ENCODE assay signal across 18 mouse cellular contexts in genomic region chr10:87652139-87652740, GRCm38 (mm10).
DNase-seq lines count a peak whose midpoint lies in the region; ATAC-seq and TF ChIP-seq lines count a peak whose summit lies in the region.
"Had no signal": no experiment of that assay in that cellular context is flagged by ENCODE, and none has a peak within 500 bp of the region (broad histone marks: within the 10 kb centered on the region; RNA-seq: fewer than 3 reads in every experiment).

No protein-coding gene starts in this region.

- no peaks in the 10 kb centered on the region for H3K36me3 ChIP-seq in hindbrain, embryonic 14.5 days (replicated peaks; ENCODE audit: control insufficient read depth, insufficient read depth)
- H3K36me3 ChIP-seq in hindbrain, embryonic 13.5 days: no peaks in the 10 kb centered on the region
- H3K36me3 ChIP-seq in midbrain, embryonic 15.5 days (replicated peaks): no peaks in the 10 kb centered on the region
- no peaks in the 10 kb centered on the region for H3K36me3 ChIP-seq in midbrain, embryonic 13.5 days
- H3K36me3 ChIP-seq in limb, embryonic 14.5 days (ENCODE audit: control insufficient read depth, insufficient read depth, low read length): no peaks in the 10 kb centered on the region
- H3K36me3 ChIP-seq: embryonic facial prominence, embryonic 12.5 days; heart, embryonic 10.5 days; liver, embryonic 13.5 days had no signal

- no peak overlapping the region for H3K9ac ChIP-seq in hindbrain, embryonic 14.5 days
- no peak overlapping the region for H3K9ac ChIP-seq in hindbrain, embryonic 13.5 days
- H3K9ac ChIP-seq in midbrain, embryonic 15.5 days: no peak overlapping the region
- no peak overlapping the region for H3K9ac ChIP-seq in midbrain, embryonic 13.5 days (replicated peaks)
- no peak overlapping the region for H3K9ac ChIP-seq in limb, embryonic 14.5 days (ENCODE audit: low read depth, low read length, severe bottlenecking)
- H3K9ac ChIP-seq: embryonic facial prominence, embryonic 12.5 days; liver, embryonic 13.5 days had no signal

- peak; percentile 74; the same call in 1 of the 2 replicates for ATAC-seq in hindbrain, embryonic 14.5 days (ENCODE audit: low FRiP score)
- no peak for ATAC-seq in hindbrain, embryonic 13.5 days (ENCODE audit: low FRiP score)
- ATAC-seq in midbrain, embryonic 15.5 days (replicated peaks): 0 out of 2 replicates have a peak, but pooled peaks have one; percentile 24
- no peak for ATAC-seq in midbrain, embryonic 13.5 days
- peak; percentile 86 for ATAC-seq in limb, embryonic 14.5 days (ENCODE audit: low FRiP score, low read depth)
- ATAC-seq: inflammation-experienced regulatory T-cells, adult 6 months; lung, postnatal 0 days had no signal

- peak; percentile 35 for DNase-seq in hindbrain, embryonic 14.5 days (ENCODE audit: low spot score)
- peak; percentile 72 for DNase-seq in limb, embryonic 14.5 days (ENCODE audit: low spot score)
- DNase-seq in retina, postnatal 7 days (ENCODE audit: low read depth, low spot score): peak; percentile 6
- no peak for DNase-seq in left cerebral cortex, adult 18-20 months (ENCODE audit: low spot score in 2 of 2)
- DNase-seq: heart, postnatal 10 days; kidney, adult 9 months; kidney, postnatal 36 days; layer of hippocampus, adult 9-11 months; liver, embryonic 13.5 days; right cerebral cortex, adult 18-20 months; spleen, adult 18-20 months had no signal

- no peak overlapping the region for H3K4me2 ChIP-seq in hindbrain, embryonic 14.5 days (replicated peaks)
- no peak overlapping the region for H3K4me2 ChIP-seq in hindbrain, embryonic 13.5 days
- no peak overlapping the region for H3K4me2 ChIP-seq in midbrain, embryonic 15.5 days
- H3K4me2 ChIP-seq in midbrain, embryonic 13.5 days (replicated peaks): no peak overlapping the region
- H3K4me2 ChIP-seq in limb, embryonic 14.5 days (replicated peaks; ENCODE audit: low read depth, low read length, severe bottlenecking): no peak overlapping the region
- H3K4me2 ChIP-seq: embryonic facial prominence, embryonic 12.5 days; liver, embryonic 13.5 days had no signal

- no peaks in the 10 kb centered on the region for H3K9me3 ChIP-seq in hindbrain, embryonic 14.5 days (ENCODE audit: control insufficient read depth, low read length)
- H3K9me3 ChIP-seq in hindbrain, embryonic 13.5 days: no peaks in the 10 kb centered on the region
- H3K9me3 ChIP-seq in midbrain, embryonic 15.5 days: no peaks in the 10 kb centered on the region
- no peaks in the 10 kb centered on the region for H3K9me3 ChIP-seq in midbrain, embryonic 13.5 days
- no peaks in the 10 kb centered on the region for H3K9me3 ChIP-seq in limb, embryonic 14.5 days (ENCODE audit: control insufficient read depth, low read length)
- H3K9me3 ChIP-seq: embryonic facial prominence, embryonic 12.5 days; heart, embryonic 10.5 days; liver, embryonic 13.5 days had no signal

- WGBS in hindbrain, embryonic 14.5 days: 63% methylated on average over 8 of the region's 8 CpGs
- WGBS in hindbrain, embryonic 13.5 days: 67% methylated on average over 8 of the region's 8 CpGs
- WGBS in midbrain, embryonic 15.5 days: 61% methylated on average over 8 of the region's 8 CpGs
- WGBS in midbrain, embryonic 13.5 days: 71% methylated on average over 8 of the region's 8 CpGs
- 39% methylated on average over 8 of the region's 8 CpGs for WGBS in limb, embryonic 14.5 days

- no peaks in the 10 kb centered on the region for H3K27me3 ChIP-seq in hindbrain, embryonic 14.5 days (ENCODE audit: control insufficient read depth, insufficient read depth, low read length)
- no peaks in the 10 kb centered on the region for H3K27me3 ChIP-seq in hindbrain, embryonic 13.5 days
- H3K27me3 ChIP-seq in midbrain, embryonic 15.5 days (replicated peaks): no peaks in the 10 kb centered on the region
- no peaks in the 10 kb centered on the region for H3K27me3 ChIP-seq in midbrain, embryonic 13.5 days
- no peaks in the 10 kb centered on the region for H3K27me3 ChIP-seq in limb, embryonic 14.5 days (ENCODE audit: control insufficient read depth, insufficient read depth, low read length)
- H3K27me3 ChIP-seq: embryonic facial prominence, embryonic 12.5 days; liver, embryonic 13.5 days had no signal

- no peak overlapping the region for H3K4me3 ChIP-seq in hindbrain, embryonic 14.5 days (replicated peaks; ENCODE audit: low read length)
- no peak overlapping the region for H3K4me3 ChIP-seq in hindbrain, embryonic 13.5 days
- H3K4me3 ChIP-seq in midbrain, embryonic 15.5 days: no peak overlapping the region
- no peak overlapping the region for H3K4me3 ChIP-seq in midbrain, embryonic 13.5 days (replicated peaks)
- H3K4me3 ChIP-seq in limb, embryonic 14.5 days (replicated peaks; ENCODE audit: low read length): no peak overlapping the region
- H3K4me3 ChIP-seq: embryonic facial prominence, embryonic 12.5 days; heart, embryonic 10.5 days; liver, embryonic 13.5 days had no signal

- no peaks in the 10 kb centered on the region for H3K4me1 ChIP-seq in hindbrain, embryonic 14.5 days (replicated peaks; ENCODE audit: control insufficient read depth, insufficient read depth, low read length)
- H3K4me1 ChIP-seq in hindbrain, embryonic 13.5 days (replicated peaks): 0 out of 2 replicates have a peak, but pooled peaks cover 2% of the 10 kb centered on the region
- H3K4me1 ChIP-seq in midbrain, embryonic 15.5 days: no peaks in the 10 kb centered on the region
- no peaks in the 10 kb centered on the region; the same call in 1 of the 2 replicates for H3K4me1 ChIP-seq in midbrain, embryonic 13.5 days (replicated peaks)
- peaks cover 11% of the 10 kb centered on the region for H3K4me1 ChIP-seq in limb, embryonic 14.5 days (ENCODE audit: control insufficient read depth, insufficient read depth, low read length)
- H3K4me1 ChIP-seq: embryonic facial prominence, embryonic 12.5 days; heart, embryonic 10.5 days; liver, embryonic 13.5 days had no signal

- TF ChIP-seq POLR2A in limb, embryonic 14.5 days (IDR thresholded peaks at IDR 0.05; ENCODE audit: borderline replicate concordance, extremely low read depth, insufficient read depth, insufficient read length): no peak

- H3K27ac ChIP-seq in hindbrain, embryonic 14.5 days: no peak overlapping the region
- H3K27ac ChIP-seq in hindbrain, embryonic 13.5 days: no peak overlapping the region
- no peak overlapping the region for H3K27ac ChIP-seq in midbrain, embryonic 15.5 days
- H3K27ac ChIP-seq in midbrain, embryonic 13.5 days: no peak overlapping the region
- no peak overlapping the region for H3K27ac ChIP-seq in limb, embryonic 14.5 days (replicated peaks; ENCODE audit: low read depth, low read length)
- H3K27ac ChIP-seq: embryonic facial prominence, embryonic 12.5 days; heart, embryonic 10.5 days; liver, embryonic 13.5 days had no signal

Comparison
In these comparisons a context has a peak if more than half of its experiments do, and no peak if none do; other contexts are left out.
1. ATAC-seq: peak in hindbrain, embryonic 14.5 days (single experiment), midbrain, embryonic 15.5 days (single experiment) and limb, embryonic 14.5 days (single experiment); none in hindbrain, embryonic 13.5 days (single experiment) and midbrain, embryonic 13.5 days (single experiment).
2. DNase-seq: peak in hindbrain, embryonic 14.5 days (single experiment), limb, embryonic 14.5 days (single experiment) and retina, postnatal 7 days (single experiment); none in left cerebral cortex, adult 18-20 months (0 of 2).